Mouse (Mus musculus) splenic B cell, adult 2 months (primary cell): ENCODE results near the gene Slc28a3.

Experiments used
- DNase-seq: peaks from one replicate; pipeline ENCODE4 v3.0.0-alpha.2; 2011; ENCODE audit warnings: low read depth, low spot score
- H3K27me3 ChIP-seq: 2 replicates; pipeline ENCODE4 v1.6.1; 2012; ENCODE audit warnings: mild to moderate bottlenecking, low read length, moderate library complexity, mixed read lengths; ENCODE audit not compliant: control insufficient read depth, poor library complexity, insufficient read depth, severe bottlenecking
- H3K36me3 ChIP-seq: 2 replicates; pipeline ENCODE4 v1.6.1; 2012; ENCODE audit warnings: mild to moderate bottlenecking, low read length, moderate library complexity, mixed read lengths; ENCODE audit not compliant: control insufficient read depth, poor library complexity, insufficient read depth, severe bottlenecking

Gene Slc28a3

GRCm38 (mm10) chr13:58542601-58543041 is 68.1 kb downstream of the Slc28a3 start:
- Histone ChIP-seq H3K27me3 (no peaks in the 10 kb centered on the region), H3K36me3 (no peaks in the 10 kb centered on the region)
- DNase-seq: no peak

- H3K36me3 ChIP-seq: no peaks in the 10 kb centered on the region
- H3K27me3 ChIP-seq: no peaks in the 10 kb centered on the region
- no peak for DNase-seq
These were observed 68.5 kb downstream of the Slc28a3 start for GRCm38 (mm10) chr13:58542167-58542566.

- H3K36me3 ChIP-seq: no peaks in the 10 kb centered on the region
- H3K27me3 ChIP-seq: no peaks in the 10 kb centered on the region
- no peak for DNase-seq
These were observed 69.1 kb downstream of the Slc28a3 start for GRCm38 (mm10) chr13:58541620-58542019.

GRCm38 (mm10) chr13:58538966-58539365 is 71.7 kb downstream of the Slc28a3 start:
- DNase-seq: no peak
- Histone ChIP-seq H3K27me3 (no peaks in the 10 kb centered on the region), H3K36me3 (no peaks in the 10 kb centered on the region)

- no peak for DNase-seq
- H3K36me3 ChIP-seq: no peaks in the 10 kb centered on the region
- H3K27me3 ChIP-seq: no peaks in the 10 kb centered on the region
These were observed 72.3 kb downstream of the Slc28a3 start for GRCm38 (mm10) chr13:58538366-58538765.

GRCm38 (mm10) chr13:58537916-58538233 is 72.8 kb downstream of the Slc28a3 start:
- DNase-seq: no peak
- Histone ChIP-seq H3K27me3 (no peaks in the 10 kb centered on the region), H3K36me3 (no peaks in the 10 kb centered on the region)

GRCm38 (mm10) chr13:58537232-58537915 is 73.3 kb downstream of the Slc28a3 start:
- no peaks in the 10 kb centered on the region for H3K27me3 ChIP-seq
- no peak for DNase-seq
- no peaks in the 10 kb centered on the region for H3K36me3 ChIP-seq

- Histone ChIP-seq H3K36me3 (no peaks in the 10 kb centered on the region), H3K27me3 (no peaks in the 10 kb centered on the region)
- no peak for DNase-seq
These were observed 74.0 kb downstream of the Slc28a3 start for GRCm38 (mm10) chr13:58536466-58537231.

GRCm38 (mm10) chr13:58535321-58535720 is 75.4 kb downstream of the Slc28a3 start:
- DNase-seq: no peak
- Histone ChIP-seq H3K36me3 (no peaks in the 10 kb centered on the region), H3K27me3 (no peaks in the 10 kb centered on the region)

GRCm38 (mm10) chr13:58534861-58535260 is 75.8 kb downstream of the Slc28a3 start:
- H3K27me3 ChIP-seq: no peaks in the 10 kb centered on the region
- no peaks in the 10 kb centered on the region for H3K36me3 ChIP-seq
- no peak for DNase-seq

- no peaks in the 10 kb centered on the region for H3K27me3 ChIP-seq
- H3K36me3 ChIP-seq: no peaks in the 10 kb centered on the region
- no peak for DNase-seq
These were observed 76.3 kb downstream of the Slc28a3 start for GRCm38 (mm10) chr13:58534216-58534841.

GRCm38 (mm10) chr13:58524581-58524980 is 86.1 kb downstream of the Slc28a3 start:
- DNase-seq: no peak
- no peaks in the 10 kb centered on the region for H3K36me3 ChIP-seq
- H3K27me3 ChIP-seq: no peaks in the 10 kb centered on the region

GRCm38 (mm10) chr13:58523761-58524117 is 86.9 kb downstream of the Slc28a3 start:
- no peaks in the 10 kb centered on the region for H3K36me3 ChIP-seq
- H3K27me3 ChIP-seq: no peaks in the 10 kb centered on the region
- DNase-seq: no peak

- Histone ChIP-seq H3K27me3 (no peaks in the 10 kb centered on the region), H3K36me3 (no peaks in the 10 kb centered on the region)
- DNase-seq: no peak
These were observed 87.5 kb downstream of the Slc28a3 start for GRCm38 (mm10) chr13:58523011-58523760.
